In the genomic region with DNA sequence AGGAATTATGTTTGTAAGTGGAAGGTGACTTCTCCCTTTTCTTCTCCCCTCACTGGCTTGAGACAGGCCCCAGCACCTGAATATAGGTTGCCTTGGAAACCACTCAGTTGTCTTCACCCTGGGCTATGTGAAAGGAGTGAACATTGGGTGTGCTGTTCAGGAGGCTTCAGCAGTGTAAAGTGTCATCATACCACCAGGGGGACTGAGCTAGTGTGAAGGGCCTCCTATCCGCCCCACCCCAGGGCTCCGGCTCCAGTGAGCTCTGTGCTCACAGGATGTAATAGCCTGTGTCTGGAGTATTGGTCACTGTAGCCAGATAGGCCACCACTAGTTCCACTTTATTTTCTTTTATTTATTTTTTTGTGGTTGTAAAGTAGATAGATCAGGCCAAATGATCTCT, we compare ENCODE assay signal across 9 mouse cellular contexts. TPM values are rescaled to one million over a fixed set of nuclear protein-coding genes. Genes with fewer than 3 reads are reported as not detected.
DNase-seq lines count a peak whose midpoint lies in the region; ATAC-seq and TF ChIP-seq lines count a peak whose summit lies in the region.
"Had no signal": no experiment of that assay in that cellular context is flagged by ENCODE, and none has a peak within 500 bp of the region (broad histone marks: within the 10 kb centered on the region; RNA-seq: fewer than 3 reads in every experiment).

No protein-coding gene starts in this region.

- peak; percentile 11 for TF ChIP-seq RAD21 in CH12.LX (IDR thresholded peaks at IDR 0.05; ENCODE audit: low read depth, low read length)

- H3K9ac ChIP-seq in CH12.LX (ENCODE audit: insufficient read depth, low read depth): no peak overlapping the region
- H3K9ac ChIP-seq: hindbrain, embryonic 15.5 days had no signal

- TF ChIP-seq POLR2A in kidney, adult 2 months (IDR thresholded peaks at IDR 0.05; ENCODE audit: low read depth, low read length): no peak
- no peak for TF ChIP-seq POLR2A in CH12.LX (IDR thresholded peaks at IDR 0.05; ENCODE audit: low read depth, low read length)

- no peak for TF ChIP-seq EP300 in CH12.LX (IDR thresholded peaks at IDR 0.05; ENCODE audit: low read length)

- peaks cover 3% of the 10 kb centered on the region for H3K9me3 ChIP-seq in CH12.LX (replicated peaks; ENCODE audit: low read length)
- H3K9me3 ChIP-seq: hindbrain, embryonic 15.5 days had no signal

- H3K36me3 ChIP-seq in kidney, adult 2 months (ENCODE audit: control insufficient read depth, insufficient read depth, low read length): no peaks in the 10 kb centered on the region
- H3K36me3 ChIP-seq in CH12.LX (replicated peaks in 1 of 2; ENCODE audit: control insufficient read depth in 1 of 2, insufficient read depth in 1 of 2, low read length in 1 of 2): no peaks in the 10 kb centered on the region
- H3K36me3 ChIP-seq: hindbrain, embryonic 15.5 days had no signal

- H3K4me3 ChIP-seq in kidney, adult 2 months (ENCODE audit: insufficient read depth, low read depth, low read length): no peak overlapping the region
- H3K4me3 ChIP-seq in CH12.LX (replicated peaks in 1 of 3; ENCODE audit: low read depth in 2 of 3, low read length in 2 of 3, poor library complexity in 1 of 3): no peak overlapping the region
- H3K4me3 ChIP-seq: hindbrain, embryonic 15.5 days had no signal

- 55% methylated on average over 2 of the region's 2 CpGs for WGBS in kidney, adult 2 months

- DNase-seq in kidney, adult 2 months: no peak
- no peak for DNase-seq in kidney, adult 11 months
- DNase-seq in CH12.LX (ENCODE audit: extremely low read depth): peak; percentile 38
- peak; percentile 31 for DNase-seq in NIH3T3 (ENCODE audit: low read depth)
- DNase-seq in lung, postnatal 14 days: peak; percentile 18
- DNase-seq in layer of hippocampus, adult 9-11 months: no peak
- DNase-seq: cerebellum, adult 9-11 months had no signal

- in situ Hi-C loops in CH12.LX (cut with MboI; ENCODE audit: low pct_ligation_motif_present, low pct_unique_long_range_greater_than_20kb, low sequenced_read_pairs): no loop called here

- ATAC-seq in inflammation-experienced regulatory T-cells, adult 6 months: no peak

- no peaks in the 10 kb centered on the region for H3K79me2 ChIP-seq in CH12.LX (replicated peaks; ENCODE audit: control insufficient read depth, extremely low read depth, insufficient read depth, poor library complexity, severe bottlenecking)

- H3K4me1 ChIP-seq in kidney, adult 2 months (ENCODE audit: control insufficient read depth, insufficient read depth, low read length): no peaks in the 10 kb centered on the region
- no peaks in the 10 kb centered on the region for H3K4me1 ChIP-seq in CH12.LX (ENCODE audit: control insufficient read depth in 1 of 2, insufficient read depth in 2 of 2)

- dilution Hi-C loops in CH12.LX (cut with MboI; ENCODE audit: extremely low pct_ligation_motif_present, extremely low pct_unique_long_range_greater_than_20kb, low sequenced_read_pairs): no loop called here

- H3K4me2 ChIP-seq in CH12.LX (ENCODE audit: insufficient read depth, low read depth, poor library complexity, severe bottlenecking): no peak overlapping the region
- H3K4me2 ChIP-seq: hindbrain, embryonic 15.5 days had no signal

- TF ChIP-seq CTCF in kidney, adult 2 months (conservative IDR thresholded peaks at IDR 0.05; ENCODE audit: insufficient read depth, insufficient read length, low read depth, low read length): 0 out of 2 replicates have a peak, but pooled peaks have one; percentile 13
- TF ChIP-seq CTCF in CH12.LX (conservative IDR thresholded peaks at IDR 0.05 in 1 of 2, IDR thresholded peaks at IDR 0.05 in 1 of 2; ENCODE audit: low read depth in 2 of 2, low read length in 2 of 2): peak in 1 of 2 experiments; percentile 56; a peak in 3 of 4 replicates

- H3K27me3 ChIP-seq in kidney, adult 2 months (replicated peaks; ENCODE audit: control insufficient read depth, insufficient read depth, low read length): no peaks in the 10 kb centered on the region
- H3K27me3 ChIP-seq in CH12.LX (replicated peaks): no peaks in the 10 kb centered on the region
- H3K27me3 ChIP-seq: hindbrain, embryonic 15.5 days had no signal

- no peak overlapping the region for H3K27ac ChIP-seq in kidney, adult 2 months (ENCODE audit: insufficient read depth, low read depth, low read length)
- no peak overlapping the region for H3K27ac ChIP-seq in CH12.LX (ENCODE audit: insufficient read depth, low read depth)
- H3K27ac ChIP-seq: hindbrain, embryonic 15.5 days had no signal

TF ChIP-seq in CH12.LX, 34 proteins besides CTCF, POLR2A, EP300 and RAD21:
- no peak for TF ChIP-seq JUN (IDR thresholded peaks at IDR 0.05; ENCODE audit: insufficient read depth, low read depth, low read length)
- peak; percentile 42 for TF ChIP-seq SMC3 (IDR thresholded peaks at IDR 0.05; ENCODE audit: low read depth, low read length)

RNA-seq across cellular contexts. Expression of a gene that starts 54.3 kb away (rescaled TPM):
- 1.3 TPM in 2 replicates for polyA plus RNA-seq in kidney, adult 2 months (2012; rRNA removed)
- total RNA-seq in CH12.LX (2012; rRNA removed) (not detected in 2 replicates), CH12.LX (2014; rRNA removed) (not detected in 2 replicates)
- 0.06 TPM in 1 of 2 replicates, not detected in the other for polyA plus RNA-seq in CH12.LX (2012; ENCODE audit: insufficient read length, low read depth)
- polyA plus RNA-seq in inflammation-experienced regulatory T-cells, adult 6 months (2017; shearing (Covaris generic)): not detected

Comparison
In these comparisons a context has a peak if more than half of its experiments do, and no peak if none do; other contexts are left out.
1. DNase-seq: peak in CH12.LX (single experiment), NIH3T3 (single experiment) and lung, postnatal 14 days (single experiment); none in kidney, adult 2 months (single experiment), kidney, adult 11 months (single experiment) and layer of hippocampus, adult 9-11 months (single experiment).